Comparison of ENCODE assay signal across 8 mouse cellular contexts in the genomic region with DNA sequence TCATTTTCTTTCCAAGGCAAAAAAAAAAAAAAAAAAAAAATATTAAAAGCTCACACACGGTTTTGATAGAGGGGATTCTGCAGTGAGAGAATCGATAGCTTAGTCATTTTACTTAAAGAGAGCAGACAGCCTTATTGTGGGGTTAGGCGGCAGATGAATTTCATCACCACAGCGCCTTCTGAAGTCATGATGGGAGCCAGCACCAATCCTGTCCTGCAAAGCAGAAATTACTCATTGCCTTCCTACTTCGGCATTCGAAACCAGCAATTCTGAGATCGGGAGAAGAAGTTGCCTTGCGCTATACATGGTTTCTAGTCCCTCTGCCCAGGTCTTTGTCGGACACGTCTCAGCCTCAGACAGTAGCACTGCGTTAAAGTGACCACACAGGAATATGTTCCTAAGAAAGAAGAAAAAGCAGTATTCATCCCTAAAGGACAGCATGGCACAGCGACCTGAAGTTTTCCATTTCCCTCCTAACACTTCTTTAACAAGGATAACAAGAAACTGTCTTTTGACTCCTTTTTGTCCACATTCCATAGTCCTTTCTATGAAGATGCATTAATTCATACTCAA.
DNase-seq lines count a peak whose midpoint lies in the region; ATAC-seq and TF ChIP-seq lines count a peak whose summit lies in the region.

No protein-coding gene starts in this region.

- peak overlapping the region; percentile 29; the same call in 1 of the 2 replicates for H3K27ac ChIP-seq in cerebellum, adult 2 months (ENCODE audit: insufficient read depth, low read length)
- H3K27ac ChIP-seq in intestine, postnatal 0 days (ENCODE audit: low read depth, low read length) = no peak overlapping the region
- H3K27ac ChIP-seq in liver, embryonic 12.5 days = no peak overlapping the region
- H3K27ac ChIP-seq in midbrain, embryonic 16.5 days (ENCODE audit: low read length) = peak overlapping the region; percentile 97

- peak overlapping the region; percentile 89 for H3K4me2 ChIP-seq in intestine, postnatal 0 days (replicated peaks; ENCODE audit: low read depth)
- peak overlapping the region; percentile 60 for H3K4me2 ChIP-seq in liver, embryonic 12.5 days
- H3K4me2 ChIP-seq in midbrain, embryonic 16.5 days (ENCODE audit: low read length) = peak overlapping the region; percentile 93

- H3K9ac ChIP-seq in intestine, postnatal 0 days (ENCODE audit: low read depth, low read length) = 0 out of 2 replicates have a peak overlapping the region, but pooled peaks have one; percentile 48
- no peak overlapping the region for H3K9ac ChIP-seq in liver, embryonic 12.5 days
- peak overlapping the region; percentile 85 for H3K9ac ChIP-seq in midbrain, embryonic 16.5 days (ENCODE audit: low read depth, low read length)

- TF ChIP-seq CTCF in cerebellum, adult 2 months (IDR thresholded peaks at IDR 0.05; ENCODE audit: borderline replicate concordance, insufficient read depth, low read depth, low read length) = no peak
- no peak for TF ChIP-seq CTCF in intestine, postnatal 0 days (IDR thresholded peaks at IDR 0.05; ENCODE audit: low read depth)

- TF ChIP-seq POLR2A in cerebellum, adult 2 months (IDR thresholded peaks at IDR 0.05; ENCODE audit: borderline replicate concordance, insufficient read depth, low read length) = no peak

- H3K27me3 ChIP-seq in cerebellum, adult 2 months (ENCODE audit: control insufficient read depth, insufficient read depth, low read length) = no peaks in the 10 kb centered on the region
- H3K27me3 ChIP-seq in intestine, postnatal 0 days (replicated peaks; ENCODE audit: control insufficient read depth, insufficient read depth, low read length) = no peaks in the 10 kb centered on the region
- no peaks in the 10 kb centered on the region for H3K27me3 ChIP-seq in liver, embryonic 12.5 days (replicated peaks)
- H3K27me3 ChIP-seq in midbrain, embryonic 16.5 days (ENCODE audit: control insufficient read depth, insufficient read depth, low read depth, low read length) = no peaks in the 10 kb centered on the region

- DNase-seq in gastrocnemius, adult 18-20 months (ENCODE audit: low spot score) = peak; percentile 59
- DNase-seq in gastrocnemius, postnatal 36 days = no peak
- peak; percentile 60 to 62 for DNase-seq in cerebellum, adult 2 months
- no peak for DNase-seq in thymus, postnatal 4 days

- intact Hi-C loops in gastrocnemius, postnatal 36 days (cut with DNase I) = loop anchor here (10.0 kb wide), 2 partner anchors 87 to 313 kb away; no protein-coding TSS in a partner anchor

- 11% methylated on average over 12 of the region's 12 CpGs for WGBS in cerebellum, adult 2 months
- WGBS in intestine, postnatal 0 days = 30% methylated on average over 12 of the region's 12 CpGs
- 58% methylated on average over 12 of the region's 12 CpGs for WGBS in liver, embryonic 12.5 days (ENCODE audit: insufficient replicate concordance)
- WGBS in midbrain, embryonic 16.5 days = 15% methylated on average over 12 of the region's 12 CpGs

- H3K9me3 ChIP-seq in intestine, postnatal 0 days (ENCODE audit: control insufficient read depth) = no peaks in the 10 kb centered on the region
- no peaks in the 10 kb centered on the region for H3K9me3 ChIP-seq in liver, embryonic 12.5 days (replicated peaks)
- no peaks in the 10 kb centered on the region for H3K9me3 ChIP-seq in midbrain, embryonic 16.5 days (replicated peaks; ENCODE audit: control insufficient read depth, low read length, poor library complexity, severe bottlenecking)

- no peaks in the 10 kb centered on the region for H3K36me3 ChIP-seq in intestine, postnatal 0 days (ENCODE audit: control insufficient read depth, insufficient read depth)
- no peaks in the 10 kb centered on the region for H3K36me3 ChIP-seq in liver, embryonic 12.5 days
- H3K36me3 ChIP-seq in midbrain, embryonic 16.5 days (ENCODE audit: control insufficient read depth, insufficient read depth, low read length) = no peaks in the 10 kb centered on the region

- peak; percentile 62 for ATAC-seq in granulocyte monocyte progenitor cell, adult 5-6 weeks (replicated peaks; ENCODE audit: poor library complexity, severe bottlenecking)
- ATAC-seq in intestine, postnatal 0 days = no peak
- ATAC-seq in liver, embryonic 12.5 days = no peak
- ATAC-seq in midbrain, embryonic 16.5 days = 0 out of 2 replicates have a peak, but pooled peaks have one; percentile 22

- peaks cover 3% of the 10 kb centered on the region; the same call in 1 of the 2 replicates for H3K4me1 ChIP-seq in cerebellum, adult 2 months (ENCODE audit: control insufficient read depth, insufficient read depth, low read length)
- H3K4me1 ChIP-seq in intestine, postnatal 0 days (replicated peaks; ENCODE audit: control insufficient read depth, insufficient read depth, low read length) = no peaks in the 10 kb centered on the region
- no peaks in the 10 kb centered on the region; the same call in 1 of the 2 replicates for H3K4me1 ChIP-seq in liver, embryonic 12.5 days
- H3K4me1 ChIP-seq in midbrain, embryonic 16.5 days (ENCODE audit: control insufficient read depth, insufficient read depth, low read length) = peaks cover 25% of the 10 kb centered on the region

- peak overlapping the region; percentile 83 for H3K4me3 ChIP-seq in cerebellum, adult 2 months (replicated peaks; ENCODE audit: insufficient read depth, low read depth, low read length)
- peak overlapping the region; percentile 52 for H3K4me3 ChIP-seq in intestine, postnatal 0 days (ENCODE audit: low read depth, low read length)
- peak overlapping the region; percentile 45; the same call in 1 of the 2 replicates for H3K4me3 ChIP-seq in liver, embryonic 12.5 days
- H3K4me3 ChIP-seq in midbrain, embryonic 16.5 days (ENCODE audit: low read depth, low read length) = peak overlapping the region; percentile 69

Comparison
In these comparisons a context has a peak if more than half of its experiments do, and no peak if none do; other contexts are left out.
1. DNase-seq: peak in gastrocnemius, adult 18-20 months (single experiment) and cerebellum, adult 2 months (2 of 2); none in gastrocnemius, postnatal 36 days (0 of 2) and thymus, postnatal 4 days (single experiment).
2. H3K27ac ChIP-seq: peak in cerebellum, adult 2 months (single experiment) and midbrain, embryonic 16.5 days (single experiment); none in intestine, postnatal 0 days (single experiment) and liver, embryonic 12.5 days (single experiment).
3. ATAC-seq: peak in granulocyte monocyte progenitor cell, adult 5-6 weeks (single experiment) and midbrain, embryonic 16.5 days (single experiment); none in intestine, postnatal 0 days (single experiment) and liver, embryonic 12.5 days (single experiment).
4. Peak in every context shown above with its lines, with median percentiles within 50 percentile points of each other: H3K4me3 ChIP-seq and H3K4me2 ChIP-seq.